In the genomic region with DNA sequence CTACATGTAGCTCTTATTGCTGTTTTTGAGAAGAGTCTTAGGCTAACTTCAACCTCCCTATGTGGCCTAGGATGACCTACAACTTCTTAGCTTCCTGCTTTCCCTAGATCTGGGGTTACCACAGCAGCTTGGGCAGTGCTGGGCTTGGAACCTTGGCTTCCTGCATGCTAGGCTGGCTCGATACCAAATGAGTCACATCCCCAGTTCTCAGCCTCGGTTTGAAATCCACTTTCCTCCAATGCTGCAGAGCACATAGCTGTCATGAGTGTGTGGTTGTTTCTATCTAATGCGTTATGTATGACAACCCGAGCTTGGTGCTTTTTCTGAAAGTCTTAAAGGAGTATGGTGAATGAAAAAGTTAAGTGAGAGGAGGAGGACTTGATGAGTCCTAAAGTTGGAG, we compare ENCODE assay signal across 12 mouse cellular contexts. TPM values are rescaled to one million over a fixed set of nuclear protein-coding genes. Genes with fewer than 3 reads are reported as not detected.
DNase-seq lines count a peak whose midpoint lies in the region; ATAC-seq and TF ChIP-seq lines count a peak whose summit lies in the region.
"Had no signal": no experiment of that assay in that cellular context is flagged by ENCODE, and none has a peak within 500 bp of the region (broad histone marks: within the 10 kb centered on the region; RNA-seq: fewer than 3 reads in every experiment).

No protein-coding gene starts in this region.

- no peak overlapping the region for H3K27ac ChIP-seq in layer of hippocampus, adult 2 months
- no peak overlapping the region for H3K27ac ChIP-seq in hindbrain, embryonic 13.5 days
- H3K27ac ChIP-seq: embryonic facial prominence, embryonic 10.5 days; kidney, postnatal 0 days; midbrain, embryonic 12.5 days had no signal

- WGBS in hindbrain, embryonic 13.5 days = 90% methylated on average over 4 of the region's 4 CpGs

- ATAC-seq in hindbrain, embryonic 13.5 days (ENCODE audit: low FRiP score) = no peak

- no peaks in the 10 kb centered on the region for H3K9me3 ChIP-seq in hindbrain, embryonic 13.5 days
- H3K9me3 ChIP-seq: embryonic facial prominence, embryonic 10.5 days; G1E; midbrain, embryonic 12.5 days had no signal

- H3K4me3 ChIP-seq in layer of hippocampus, adult 2 months = no peak overlapping the region
- no peak overlapping the region for H3K4me3 ChIP-seq in hindbrain, embryonic 13.5 days
- H3K4me3 ChIP-seq: embryonic facial prominence, embryonic 10.5 days; midbrain, embryonic 12.5 days had no signal

- H3K27me3 ChIP-seq in hindbrain, embryonic 13.5 days = no peaks in the 10 kb centered on the region
- H3K27me3 ChIP-seq: midbrain, embryonic 12.5 days had no signal

- TF ChIP-seq CTCF in layer of hippocampus, adult 2 months (conservative IDR thresholded peaks at IDR 0.05) = no peak

- no peaks in the 10 kb centered on the region for H3K36me3 ChIP-seq in hindbrain, embryonic 13.5 days
- H3K36me3 ChIP-seq: embryonic facial prominence, embryonic 10.5 days; G1E; midbrain, embryonic 12.5 days had no signal

- H3K4me1 ChIP-seq in hindbrain, embryonic 13.5 days (replicated peaks) = no peaks in the 10 kb centered on the region
- H3K4me1 ChIP-seq: embryonic facial prominence, embryonic 10.5 days; midbrain, embryonic 12.5 days had no signal

- peak; percentile 2 to 21 for DNase-seq in kidney, adult 8-10 months
- no peak for DNase-seq in kidney, adult 18-20 months
- peak; percentile 39 to 56 for DNase-seq in adrenal gland, adult 18-20 months (ENCODE audit: low spot score in 2 of 2)
- peak; percentile 55 for DNase-seq in heart, adult 8-10 months (ENCODE audit: low spot score)
- peak; percentile 32 for DNase-seq in lung, postnatal 25 days (ENCODE audit: low spot score)
- DNase-seq in layer of hippocampus, adult 2 months (ENCODE audit: low spot score in 2 of 2) = no peak
- no peak for DNase-seq in layer of hippocampus, adult 18-20 months (ENCODE audit: low spot score in 2 of 2)

- H3K9ac ChIP-seq in hindbrain, embryonic 13.5 days = no peak overlapping the region
- H3K9ac ChIP-seq: midbrain, embryonic 12.5 days had no signal

- H3K4me2 ChIP-seq in hindbrain, embryonic 13.5 days = no peak overlapping the region
- H3K4me2 ChIP-seq: midbrain, embryonic 12.5 days had no signal

RNA-seq across cellular contexts. Expression of a gene that starts 31.4 kb away (rescaled TPM):
- 1 to 10 TPM; 1.5 to 2.2 TPM for total RNA-seq in adrenal gland, adult 18-20 months (2021)
- 1 to 10 TPM; 1.2 to 2.2 (median 1.9) TPM for total RNA-seq in heart, adult 8-10 months (2022)
- 1 to 10 TPM in 1 of 2 experiments, under 1 TPM in 1; 0.93 to 1.1 TPM for total RNA-seq in layer of hippocampus, adult 2 months (2021)
- total RNA-seq in layer of hippocampus, adult 18-20 months (2021) = under 1 TPM; 0.62 to 0.86 TPM
- 0.14 TPM in 1 of 2 replicates, not detected in the other for polyA plus RNA-seq in hindbrain, embryonic 13.5 days (2015; fragmentation: Nextera tagmentation; extraction: Ambion mirVana)
- polyA plus RNA-seq: embryonic facial prominence, embryonic 10.5 days; G1E had no signal

Comparison
In these comparisons a context has a peak if more than half of its experiments do, and no peak if none do; other contexts are left out.
1. DNase-seq: peak in kidney, adult 8-10 months (2 of 2), adrenal gland, adult 18-20 months (2 of 2), heart, adult 8-10 months (single experiment) and lung, postnatal 25 days (single experiment); none in kidney, adult 18-20 months (single experiment), layer of hippocampus, adult 2 months (0 of 2) and layer of hippocampus, adult 18-20 months (0 of 2).